Mouse (Mus musculus) forebrain, postnatal 0 days (tissue): ENCODE results near the gene Vmp1. TPM values are rescaled to one million over a fixed set of nuclear protein-coding genes. Genes with fewer than 3 reads are reported as not detected.

ENCODE experiments used
- ATAC-seq: fragments of 200-750 bp; cut with Nextera tagmentation; 2 replicates; pipeline ENCODE4 v1.8.0; 2017; ENCODE audit warnings: mild to moderate bottlenecking, moderate library complexity
- DNase-seq: peaks from one replicate; pipeline ENCODE4 v3.0.0-alpha.2; 2015
- H3K27ac ChIP-seq: fragments of 300-500 bp; sonication (generic); 2 replicates; pipeline ENCODE4 v1.5.1; 2014; ENCODE audit warnings: low read depth, mild to moderate bottlenecking, antibody characterized with exemption, low read length, moderate library complexity, mixed read lengths
- H3K27me3 ChIP-seq: fragments of 300-500 bp; sonication (generic); 2 replicates; pipeline ENCODE4 v1.6.1; 2014; ENCODE audit warnings: mild to moderate bottlenecking, low read length, mixed read lengths; ENCODE audit not compliant: insufficient read depth
- H3K36me3 ChIP-seq: fragments of 300-500 bp; sonication (generic); 2 replicates; pipeline ENCODE4 v1.6.1; 2014; ENCODE audit warnings: mild to moderate bottlenecking, moderate library complexity; ENCODE audit not compliant: insufficient read depth
- H3K4me1 ChIP-seq: fragments of 300-500 bp; sonication (generic); 2 replicates; pipeline ENCODE4 v1.6.1; 2014; ENCODE audit warnings: antibody characterized with exemption; ENCODE audit not compliant: insufficient read depth
- H3K4me2 ChIP-seq: fragments of 300-500 bp; sonication (generic); 2 replicates; pipeline ENCODE4 v1.6.1; 2014; ENCODE audit warnings: low read depth, mild to moderate bottlenecking, moderate library complexity
- H3K4me3 ChIP-seq: fragments of 300-500 bp; sonication (generic); 2 replicates; pipeline ENCODE4 v1.5.1; 2014; ENCODE audit warnings: low read depth, low read length, mixed read lengths
- H3K9ac ChIP-seq: fragments of 300-500 bp; sonication (generic); 2 replicates; pipeline ENCODE4 v1.6.1; 2014; ENCODE audit warnings: mild to moderate bottlenecking
- H3K9me3 ChIP-seq: fragments of 300-500 bp; sonication (generic); 2 replicates; pipeline ENCODE4 v1.6.1; 2016; ENCODE audit warnings: low read length
- CTCF ChIP-seq: sonication (generic); IDR thresholded peaks from 2 replicates; pipeline ENCODE4 v1.5.1; 2016; ENCODE audit warnings: antibody characterized with exemption, control low read depth, low read depth
- WGBS: fragments of 180-500 bp; shearing (Covaris S2); extraction: QIAGEN DNeasy Blood & Tissue Kit; methylation state at CpG from one replicate; pipeline ENCODE4 v1.1.7; 2014; 5-methylcytosine and 5-hydroxymethylcytosine counted together
- polyA plus RNA-seq: library from polyadenylated mRNA; unstranded; fragments of >200 nt; fragmentation: Nextera tagmentation; extraction: Ambion mirVana; gene quantifications from 2 replicates; pipeline ENCODE4 v1.2.1, GENCODE M21; 2015
- total RNA-seq: library from RNA; depleted of rRNA; stranded (reverse); fragments of >200 nt; gene quantifications from 2 replicates; pipeline ENCODE4 v1.2.3, GENCODE M21; 2014

The Vmp1 gene
- total and polyA plus RNA-seq, 2 experiments from 2014 or later = 59.5 to 131 TPM

DNA sequence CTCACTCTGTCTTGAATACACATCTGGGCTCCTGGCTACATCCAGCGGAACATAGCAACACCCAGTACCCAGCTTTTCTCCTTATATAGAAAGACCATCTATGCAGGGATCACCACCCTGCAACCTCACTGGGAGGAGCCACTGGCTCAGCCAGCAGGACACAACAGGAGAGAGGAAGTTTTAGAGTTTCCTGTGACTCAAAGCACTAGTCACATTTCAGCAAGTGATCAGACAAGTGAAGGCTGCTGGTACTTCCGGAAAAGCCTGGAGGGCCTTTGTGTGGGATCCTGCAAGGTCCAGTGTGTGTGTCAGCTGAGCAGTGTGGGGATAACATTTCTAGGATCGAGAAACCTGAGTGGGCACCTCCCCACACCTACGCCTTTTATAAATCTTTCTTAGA, 106.4 kb downstream of the Vmp1 start:
- H3K9me3 ChIP-seq = no peaks in the 10 kb centered on the region
- no peak overlapping the region for H3K9ac ChIP-seq
- 79% methylated on average over 4 of the region's 4 CpGs for WGBS
- DNase-seq (no peak), ATAC-seq (no peak)
- TF ChIP-seq CTCF = no peak
- H3K27ac ChIP-seq = no peak overlapping the region
- no peak overlapping the region for H3K4me2 ChIP-seq
- H3K4me3 ChIP-seq = no peak overlapping the region
- no peaks in the 10 kb centered on the region for H3K4me1 ChIP-seq
- no peaks in the 10 kb centered on the region for H3K27me3 ChIP-seq
- no peaks in the 10 kb centered on the region for H3K36me3 ChIP-seq

DNA sequence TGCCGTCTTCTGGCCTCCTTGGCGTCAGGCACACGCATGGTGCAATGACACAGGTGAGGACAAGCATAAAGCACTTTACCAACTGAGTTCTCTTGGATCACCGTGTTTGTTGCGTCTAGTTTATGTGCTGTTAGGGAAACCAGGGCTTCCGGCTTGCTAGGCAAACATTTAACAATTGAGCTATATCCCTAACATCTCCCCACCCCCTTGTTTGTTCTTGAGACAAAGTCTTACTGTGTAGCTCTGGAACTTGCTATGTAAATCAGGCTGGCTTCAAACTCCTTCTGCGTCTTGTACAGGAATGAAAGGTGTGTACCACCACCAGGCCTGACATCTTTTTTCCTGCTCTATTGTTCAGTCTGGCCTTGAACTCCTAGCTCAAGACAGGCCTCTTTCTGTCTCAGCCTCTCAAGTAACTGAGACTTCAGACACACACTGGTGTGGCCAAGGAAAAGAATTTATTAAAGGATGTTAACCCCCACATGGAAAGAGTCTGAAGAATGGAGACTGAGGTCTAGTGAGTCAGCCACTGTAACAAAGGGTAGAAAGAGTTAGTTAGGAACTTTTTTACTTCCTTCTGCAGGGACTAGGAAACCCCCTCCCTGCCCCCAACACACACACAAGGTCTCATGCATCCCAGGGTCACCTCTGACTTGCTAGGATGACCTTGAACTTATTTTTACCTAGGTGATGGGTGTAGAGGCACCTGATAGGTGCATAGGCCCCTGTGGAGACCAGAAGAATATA, 107.8 kb downstream of the Vmp1 start:
- TF ChIP-seq CTCF = no peak
- 80% methylated on average over 7 of the region's 7 CpGs for WGBS

DNA sequence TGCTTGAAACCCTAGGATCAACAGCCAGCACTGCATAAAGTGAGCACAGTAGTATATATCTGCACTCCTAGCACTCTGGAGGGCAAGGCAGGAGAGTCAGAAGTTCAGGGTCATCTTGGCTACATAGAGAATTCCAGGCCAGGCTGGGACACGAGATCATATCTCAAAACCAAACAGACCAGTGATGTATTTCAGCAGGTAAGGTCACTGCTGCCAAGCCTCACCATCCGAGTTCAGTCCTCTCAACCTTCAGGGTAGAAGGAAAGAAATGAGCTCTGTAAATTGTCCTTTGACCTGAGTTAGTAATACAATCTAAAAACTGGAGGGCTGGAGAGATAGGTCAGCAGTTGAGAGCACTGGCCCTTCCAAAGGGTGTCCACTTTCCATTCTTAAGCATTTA, 109.2 kb downstream of the Vmp1 start:
- H3K9ac ChIP-seq = no peak overlapping the region
- 69% methylated on average over 2 of the region's 2 CpGs for WGBS
- no peak for ATAC-seq

More for the DNA sequence above, 107.8 kb downstream of the Vmp1 start:
- Histone ChIP-seq H3K36me3 (no peaks in the 10 kb centered on the region), H3K9ac (no peak overlapping the region), H3K9me3 (no peaks in the 10 kb centered on the region), H3K4me2 (no peak overlapping the region), H3K27me3 (no peaks in the 10 kb centered on the region), H3K4me3 (no peak overlapping the region), H3K27ac (no peak overlapping the region), H3K4me1 (no peaks in the 10 kb centered on the region)
- ATAC-seq (no peak), DNase-seq (no peak)

DNA sequence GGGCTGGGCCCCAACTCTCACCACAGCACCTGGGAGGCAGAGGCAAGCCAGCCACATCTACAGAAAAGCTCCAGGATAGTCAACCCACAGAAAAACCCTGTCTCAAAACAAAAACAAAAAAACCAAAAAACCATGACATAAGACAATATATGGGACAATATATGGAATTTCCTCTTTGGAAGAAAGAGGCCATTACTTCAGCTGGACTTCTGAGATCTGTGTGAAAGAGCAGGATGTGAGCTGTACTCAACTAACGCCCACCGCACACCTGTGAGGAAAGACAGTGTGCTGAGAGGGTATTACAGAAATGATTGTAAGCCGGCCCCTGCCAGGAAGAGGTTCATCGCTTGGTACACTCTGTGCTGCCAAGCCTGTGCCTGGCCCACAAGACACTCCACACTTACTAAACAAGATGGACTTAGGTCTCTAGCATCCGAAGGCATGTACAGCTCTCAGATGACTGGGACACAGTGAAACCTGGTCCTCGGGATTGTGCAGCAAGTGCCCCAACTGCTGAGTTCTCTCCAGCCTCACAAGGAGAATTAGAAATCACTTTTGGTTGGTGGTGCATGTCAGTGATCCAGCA, 109.9 kb downstream of the Vmp1 start:
- H3K9me3 ChIP-seq = no peaks in the 10 kb centered on the region
- H3K36me3 ChIP-seq = no peaks in the 10 kb centered on the region
- H3K9ac ChIP-seq = no peak overlapping the region
- H3K4me3 ChIP-seq = no peak overlapping the region
- no peak for TF ChIP-seq CTCF
- no peak overlapping the region for H3K4me2 ChIP-seq
- DNase-seq (no peak), ATAC-seq (no peak)
- no peaks in the 10 kb centered on the region for H3K27me3 ChIP-seq
- no peak overlapping the region for H3K27ac ChIP-seq
- WGBS = 93% methylated on average over 6 of the region's 6 CpGs
- no peaks in the 10 kb centered on the region for H3K4me1 ChIP-seq

More for the DNA sequence above, 109.2 kb downstream of the Vmp1 start:
- H3K9me3 ChIP-seq = no peaks in the 10 kb centered on the region
- H3K27ac ChIP-seq = no peak overlapping the region
- TF ChIP-seq CTCF = no peak
- DNase-seq = no peak
- no peaks in the 10 kb centered on the region for H3K36me3 ChIP-seq
- no peaks in the 10 kb centered on the region for H3K27me3 ChIP-seq
- H3K4me1 ChIP-seq = no peaks in the 10 kb centered on the region
- H3K4me3 ChIP-seq = no peak overlapping the region
- H3K4me2 ChIP-seq = no peak overlapping the region

DNA sequence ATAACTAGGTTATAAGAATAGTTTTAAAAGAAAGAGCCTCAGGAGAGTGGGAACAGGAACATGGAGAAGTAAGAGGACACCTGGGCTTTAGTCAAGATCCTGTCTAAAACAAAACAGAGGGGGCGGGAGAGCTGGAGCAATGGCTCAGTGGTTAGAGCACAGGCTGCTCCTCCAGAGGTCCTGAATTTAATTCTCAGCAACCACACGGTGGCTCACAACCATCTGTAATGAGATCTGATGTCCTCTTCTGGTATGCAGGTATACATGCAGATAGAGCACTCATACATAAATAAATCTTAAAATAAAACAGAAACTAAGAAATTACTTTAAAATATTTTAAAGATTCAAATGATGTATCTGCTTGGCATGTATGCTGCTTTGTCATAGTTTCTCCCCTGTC, 111.0 kb downstream of the Vmp1 start:
- Histone ChIP-seq H3K9me3 (no peaks in the 10 kb centered on the region), H3K4me1 (no peaks in the 10 kb centered on the region), H3K4me3 (no peak overlapping the region), H3K27ac (no peak overlapping the region), H3K4me2 (no peak overlapping the region), H3K27me3 (no peaks in the 10 kb centered on the region), H3K9ac (no peak overlapping the region), H3K36me3 (no peaks in the 10 kb centered on the region)
- no peak for TF ChIP-seq CTCF
- 69% methylated on average over 2 of the region's 2 CpGs for WGBS
- no peak for DNase-seq
- no peak for ATAC-seq

DNA sequence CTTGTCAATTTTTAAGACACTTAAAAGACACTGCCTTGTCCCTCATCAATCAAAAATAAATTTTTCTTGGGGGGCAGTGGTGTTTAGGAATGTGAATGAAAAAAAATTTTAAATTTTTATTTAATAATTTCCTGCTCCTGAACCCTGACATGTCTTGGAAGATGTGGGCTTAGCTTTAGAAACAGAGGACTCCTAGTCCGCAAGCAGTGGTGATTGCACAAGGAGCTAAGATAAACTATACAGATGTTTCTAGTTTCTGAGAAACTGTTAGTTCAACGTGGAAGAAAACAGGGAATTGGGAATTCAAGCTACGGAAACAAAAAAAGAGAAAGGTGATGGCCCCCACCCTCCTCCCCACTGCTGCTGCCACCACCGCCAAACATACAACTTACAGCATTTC, 111.8 kb downstream of the Vmp1 start:
- no peaks in the 10 kb centered on the region for H3K27me3 ChIP-seq
- no peak for TF ChIP-seq CTCF
- no peak overlapping the region for H3K4me2 ChIP-seq
- H3K4me3 ChIP-seq = no peak overlapping the region
- H3K36me3 ChIP-seq = no peaks in the 10 kb centered on the region
- DNase-seq (no peak), ATAC-seq (no peak)
- H3K27ac ChIP-seq = no peak overlapping the region
- no peaks in the 10 kb centered on the region for H3K4me1 ChIP-seq
- WGBS = 85% methylated on average over 4 of the region's 4 CpGs
- H3K9ac ChIP-seq = no peak overlapping the region
- H3K9me3 ChIP-seq = no peaks in the 10 kb centered on the region

DNA sequence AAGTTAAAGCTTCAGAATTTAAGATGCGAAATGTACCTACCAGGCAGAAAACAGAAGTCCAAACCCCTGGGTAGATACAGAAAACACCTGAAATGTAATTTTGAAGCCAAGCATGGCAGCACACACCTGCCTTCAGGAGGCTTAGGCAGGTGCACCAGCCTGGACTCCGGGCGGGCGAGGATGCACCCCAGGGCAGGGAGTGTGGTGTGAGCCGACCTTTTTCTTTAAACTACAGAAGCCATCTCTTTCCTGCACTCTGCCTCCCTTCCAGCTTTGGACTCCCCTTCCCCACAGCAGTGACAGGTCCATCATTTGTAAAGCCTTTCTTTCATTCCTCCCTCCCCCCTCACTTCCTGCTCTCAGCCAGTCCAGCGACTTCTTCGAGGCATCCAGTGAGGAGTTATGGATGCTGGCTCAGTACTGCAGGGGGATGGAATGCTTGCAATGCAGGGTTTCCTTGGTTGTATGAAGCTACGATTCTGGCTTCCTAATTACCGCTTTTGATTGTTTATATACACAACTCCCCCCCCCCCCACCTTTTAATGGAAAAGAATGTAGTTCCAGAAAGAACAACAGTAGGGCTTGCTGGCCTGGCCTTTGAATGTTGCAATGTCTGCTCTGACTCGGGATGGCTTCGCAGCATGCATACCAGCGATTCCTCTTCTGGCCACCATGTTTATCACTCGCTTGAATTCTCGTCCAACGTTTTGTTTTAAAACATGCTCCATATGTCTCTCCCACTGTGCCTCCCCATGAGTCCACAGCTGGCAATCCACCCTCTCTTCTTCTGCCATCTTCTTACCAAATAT, 112.4 kb downstream of the Vmp1 start:
- Histone ChIP-seq H3K27me3 (no peaks in the 10 kb centered on the region), H3K27ac (no peak overlapping the region), H3K4me1 (no peaks in the 10 kb centered on the region), H3K9me3 (no peaks in the 10 kb centered on the region), H3K9ac (no peak overlapping the region), H3K36me3 (no peaks in the 10 kb centered on the region), H3K4me3 (no peak overlapping the region), H3K4me2 (no peak overlapping the region)
- 46% methylated on average over 15 of the region's 15 CpGs for WGBS
- DNase-seq (no peak), ATAC-seq (no peak)
- no peak for TF ChIP-seq CTCF
